Comparison of ENCODE assay signal across 8 mouse cellular contexts in genomic region chr8:85080532-85081215, GRCm38 (mm10). TPM values are rescaled to one million over a fixed set of nuclear protein-coding genes. Genes with fewer than 3 reads are reported as not detected.
A peak's percentile ranks its signal among the peaks of the same experiment; 100 is the strongest.
DNase-seq lines count a peak whose midpoint lies in the region; ATAC-seq lines count a peak whose summit lies in the region.

Gene Wdr83os, plus strand, starts transcription at chr8:85080740.

- DNase-seq in layer of hippocampus, adult 11-12 months (ENCODE audit: low spot score) = peak; percentile 64
- no peak for DNase-seq in layer of hippocampus, adult 9-10 months (ENCODE audit: low spot score)
- DNase-seq in cerebellum, adult 9-10 months = peak; percentile 74
- DNase-seq in frontal cortex, adult 2 months (ENCODE audit: extremely low spot score in 1 of 2, low spot score in 1 of 2) = peak in 1 of 2 experiments; percentile 71
- peak; percentile 77 for DNase-seq in hindbrain, embryonic 14.5 days (ENCODE audit: low spot score)
- peak; percentile 39 to 52 for DNase-seq in left cerebral cortex, adult 8-10 months (ENCODE audit: low spot score in 2 of 2)
- peak; percentile 58 for DNase-seq in right cerebral cortex, postnatal 4 days

- peak within 1 kb of the TSS; percentile 78 for H3K4me3 ChIP-seq in hindbrain, embryonic 14.5 days (replicated peaks; ENCODE audit: low read length)

- H3K36me3 ChIP-seq in hindbrain, embryonic 14.5 days (replicated peaks; ENCODE audit: control insufficient read depth, insufficient read depth) = peaks cover 27% of the 10 kb centered on the region

- WGBS in hindbrain, embryonic 14.5 days = under 1% methylated on average over 30 of the region's 30 CpGs

- H3K4me2 ChIP-seq in hindbrain, embryonic 14.5 days (replicated peaks) = peak within 1 kb of the TSS; percentile 62

- no peak within 1 kb of the TSS; the same call in 1 of the 2 replicates for H3K27ac ChIP-seq in hindbrain, embryonic 14.5 days

- H3K9me3 ChIP-seq in hindbrain, embryonic 14.5 days (ENCODE audit: control insufficient read depth, low read length) = no peaks in the 10 kb centered on the region

- peak within 1 kb of the TSS; percentile 87 for H3K9ac ChIP-seq in hindbrain, embryonic 14.5 days

- ATAC-seq in hindbrain, embryonic 14.5 days (ENCODE audit: low FRiP score) = 0 out of 2 replicates have a peak, but pooled peaks have one; percentile 16
- ATAC-seq in megakaryocyte, adult 5-6 weeks (ENCODE audit: poor library complexity, severe bottlenecking) = peak; percentile 24

- H3K27me3 ChIP-seq in hindbrain, embryonic 14.5 days (ENCODE audit: control insufficient read depth, insufficient read depth, low read length) = no peaks in the 10 kb centered on the region

- H3K4me1 ChIP-seq in hindbrain, embryonic 14.5 days (replicated peaks; ENCODE audit: control insufficient read depth, insufficient read depth, low read length) = peaks cover 12% of the 10 kb centered on the region

RNA-seq across cellular contexts. Expression of gene Wdr83os, which starts in this region (rescaled TPM):
- 110 and 122 TPM in 2 replicates for polyA plus RNA-seq in frontal cortex, adult 2 months (2012; rRNA removed)
- 119 and 136 TPM in 2 replicates for polyA plus RNA-seq in hindbrain, embryonic 14.5 days (2014; fragmentation: Nextera tagmentation; extraction: Ambion mirVana)
- total RNA-seq in left cerebral cortex, adult 8-10 months (2022) = 10 to 100 TPM; 51.1 to 64.5 (median 59.6) TPM
- 116 and 119 TPM in 2 replicates for total RNA-seq in megakaryocyte, adult 5-6 weeks (2015)
- 27.8 and 39.4 TPM in 2 replicates for total RNA-seq in megakaryocyte, adult 5-6 weeks (2017)
